In genomic region chr10:21833757-21834156, GRCm38 (mm10) we compare ENCODE assay signal across 33 mouse cellular contexts. TPM values are rescaled to one million over a fixed set of nuclear protein-coding genes. Genes with fewer than 3 reads are reported as not detected.
DNase-seq lines count a peak whose midpoint lies in the region; ATAC-seq lines count a peak whose summit lies in the region.
"Had no signal": no experiment of that assay in that cellular context is flagged by ENCODE, and none has a peak within 500 bp of the region (broad histone marks: within the 10 kb centered on the region; RNA-seq: fewer than 3 reads in every experiment).

No protein-coding gene starts in this region.

- no peak for ATAC-seq in embryonic facial prominence, embryonic 14.5 days (ENCODE audit: low read depth)
- ATAC-seq: activated CD4-positive, CD25-positive, alpha-beta regulatory T cell, adult 4 months; forebrain, embryonic 13.5 days; forebrain, postnatal 0 days; hindbrain, postnatal 0 days; inflammation-experienced regulatory T-cells, adult 6 months; intestine, embryonic 16.5 days had no signal

- no peak overlapping the region for H3K9ac ChIP-seq in embryonic facial prominence, embryonic 14.5 days (ENCODE audit: low read depth, low read length)
- H3K9ac ChIP-seq: embryonic facial prominence, embryonic 15.5 days; forebrain, embryonic 13.5 days; forebrain, postnatal 0 days; heart, embryonic 12.5 days; heart, embryonic 15.5 days; hindbrain, embryonic 13.5 days had no signal

- H3K36me3 ChIP-seq in embryonic facial prominence, embryonic 14.5 days (ENCODE audit: control insufficient read depth, insufficient read depth, low read length), result no peaks in the 10 kb centered on the region
- H3K36me3 ChIP-seq in embryonic facial prominence, embryonic 10.5 days (replicated peaks), result no peaks in the 10 kb centered on the region
- H3K36me3 ChIP-seq: embryonic facial prominence, embryonic 15.5 days; forebrain, embryonic 10.5 days; heart, embryonic 12.5 days; heart, embryonic 15.5 days; hindbrain, embryonic 10.5 days; hindbrain, embryonic 13.5 days had no signal

- no peak overlapping the region for H3K4me2 ChIP-seq in embryonic facial prominence, embryonic 14.5 days (ENCODE audit: low read depth, low read length)
- H3K4me2 ChIP-seq: embryonic facial prominence, embryonic 15.5 days; forebrain, embryonic 13.5 days; heart, embryonic 12.5 days; heart, embryonic 15.5 days; hindbrain, embryonic 13.5 days had no signal

- DNase-seq in embryonic facial prominence, embryonic 14.5 days (ENCODE audit: low spot score), result peak; percentile 57
- no peak for DNase-seq in embryonic facial prominence, embryonic 10.5 days (ENCODE audit: low spot score)
- DNase-seq in NIH3T3 (ENCODE audit: low read depth), result peak; percentile 94
- peak; percentile 95 for DNase-seq in fibroblast of lung, adult 2 months (ENCODE audit: low read depth)
- DNase-seq in layer of hippocampus, postnatal 10 days (ENCODE audit: low spot score in 2 of 2), result no peak
- no peak for DNase-seq in urinary bladder, postnatal 36 days (ENCODE audit: low spot score in 2 of 2)
- DNase-seq in lung, adult 18-20 months, result no peak
- DNase-seq in thymus, postnatal 36 days, result no peak
- DNase-seq: adrenal gland, adult 8-10 months; adrenal gland, postnatal 25 days; cerebellum, adult 11-12 months; cerebellum, adult 8-10 months; cerebellum, postnatal 10 days; cerebellum, postnatal 36 days; embryo, embryonic 11 days; forebrain, postnatal 0 days; gastrocnemius, adult 2 months; gastrocnemius, postnatal 14 days; heart, adult 18-20 months; heart, postnatal 10 days; heart, postnatal 36 days had no signal

- no peak overlapping the region for H3K27ac ChIP-seq in embryonic facial prominence, embryonic 14.5 days (replicated peaks; ENCODE audit: low read depth, low read length)
- H3K27ac ChIP-seq in embryonic facial prominence, embryonic 10.5 days (replicated peaks), result no peak overlapping the region
- H3K27ac ChIP-seq: embryonic facial prominence, embryonic 15.5 days; forebrain, embryonic 10.5 days; forebrain, embryonic 13.5 days; gastrocnemius, adult 2 months; heart, embryonic 15.5 days; hindbrain, embryonic 10.5 days; hindbrain, embryonic 13.5 days; hindbrain, postnatal 0 days had no signal

- H3K27me3 ChIP-seq in embryonic facial prominence, embryonic 14.5 days (replicated peaks; ENCODE audit: control insufficient read depth, insufficient read depth, low read length), result no peaks in the 10 kb centered on the region
- H3K27me3 ChIP-seq in embryonic facial prominence, embryonic 10.5 days (replicated peaks; ENCODE audit: low read depth, poor library complexity, severe bottlenecking), result 0 out of 2 replicates have a peak, but pooled peaks cover 5% of the 10 kb centered on the region
- H3K27me3 ChIP-seq: embryonic facial prominence, embryonic 15.5 days; forebrain, embryonic 13.5 days; heart, embryonic 12.5 days; heart, embryonic 15.5 days; hindbrain, embryonic 13.5 days had no signal

- H3K4me3 ChIP-seq in embryonic facial prominence, embryonic 14.5 days (ENCODE audit: low read depth, low read length), result no peak overlapping the region
- H3K4me3 ChIP-seq in embryonic facial prominence, embryonic 10.5 days, result no peak overlapping the region
- H3K4me3 ChIP-seq: embryonic facial prominence, embryonic 15.5 days; erythroblast, embryonic 14.5 days; forebrain, embryonic 10.5 days; forebrain, embryonic 13.5 days; gastrocnemius, adult 2 months; heart, embryonic 12.5 days; heart, embryonic 15.5 days; hindbrain, embryonic 10.5 days; hindbrain, embryonic 13.5 days had no signal

- H3K4me1 ChIP-seq in embryonic facial prominence, embryonic 14.5 days (ENCODE audit: control insufficient read depth, insufficient read depth, low read length), result peaks cover 9% of the 10 kb centered on the region; the same call in 1 of the 2 replicates
- peaks cover 20% of the 10 kb centered on the region for H3K4me1 ChIP-seq in embryonic facial prominence, embryonic 10.5 days
- H3K4me1 ChIP-seq: heart, embryonic 12.5 days; heart, embryonic 15.5 days had no signal

- WGBS in embryonic facial prominence, embryonic 14.5 days, result 66% methylated on average over 3 of the region's 3 CpGs
- 87% methylated on average over 3 of the region's 3 CpGs for WGBS in embryonic facial prominence, embryonic 10.5 days

- no peaks in the 10 kb centered on the region for H3K9me3 ChIP-seq in embryonic facial prominence, embryonic 14.5 days (ENCODE audit: control insufficient read depth, low read length)
- H3K9me3 ChIP-seq in embryonic facial prominence, embryonic 10.5 days, result no peaks in the 10 kb centered on the region
- H3K9me3 ChIP-seq: embryonic facial prominence, embryonic 15.5 days; forebrain, embryonic 10.5 days; forebrain, embryonic 13.5 days; heart, embryonic 12.5 days; heart, embryonic 15.5 days; hindbrain, embryonic 10.5 days; hindbrain, embryonic 13.5 days had no signal

RNA-seq across cellular contexts. Expression of gene Sgk1, which starts 48.2 kb away (rescaled TPM):
- 31.5 and 33.8 TPM in 2 replicates for polyA plus RNA-seq in embryonic facial prominence, embryonic 14.5 days (2014; fragmentation: Nextera tagmentation; extraction: Ambion mirVana)
- polyA plus RNA-seq in embryonic facial prominence, embryonic 10.5 days (2016; fragmentation: Nextera tagmentation; extraction: Ambion mirVana), result 18.7 and 23.3 TPM in 2 replicates
- total RNA-seq in layer of hippocampus, postnatal 10 days (2021), result 10 to 100 TPM; 64.4 to 65.5 TPM

Comparison
In these comparisons a context has a peak if more than half of its experiments do, and no peak if none do; other contexts are left out.
1. DNase-seq: peak in embryonic facial prominence, embryonic 14.5 days (single experiment), NIH3T3 (single experiment) and fibroblast of lung, adult 2 months (single experiment); none in embryonic facial prominence, embryonic 10.5 days (single experiment), layer of hippocampus, postnatal 10 days (0 of 2), urinary bladder, postnatal 36 days (0 of 2), lung, adult 18-20 months (0 of 2) and thymus, postnatal 36 days (0 of 2).